Mouse (Mus musculus): ENCODE data around the gene Matn4. TPM values are rescaled to one million over a fixed set of nuclear protein-coding genes. Genes with fewer than 3 reads are reported as not detected.
"Not testable (repeated sequence)": the region's sequence is repeated elsewhere in the genome, so short reads cannot be mapped to it uniquely, and the experiment has no call there.

The Matn4 gene
- polyA plus RNA-seq, 1 experiment from 2014 or later: 0.13 TPM

DNA sequence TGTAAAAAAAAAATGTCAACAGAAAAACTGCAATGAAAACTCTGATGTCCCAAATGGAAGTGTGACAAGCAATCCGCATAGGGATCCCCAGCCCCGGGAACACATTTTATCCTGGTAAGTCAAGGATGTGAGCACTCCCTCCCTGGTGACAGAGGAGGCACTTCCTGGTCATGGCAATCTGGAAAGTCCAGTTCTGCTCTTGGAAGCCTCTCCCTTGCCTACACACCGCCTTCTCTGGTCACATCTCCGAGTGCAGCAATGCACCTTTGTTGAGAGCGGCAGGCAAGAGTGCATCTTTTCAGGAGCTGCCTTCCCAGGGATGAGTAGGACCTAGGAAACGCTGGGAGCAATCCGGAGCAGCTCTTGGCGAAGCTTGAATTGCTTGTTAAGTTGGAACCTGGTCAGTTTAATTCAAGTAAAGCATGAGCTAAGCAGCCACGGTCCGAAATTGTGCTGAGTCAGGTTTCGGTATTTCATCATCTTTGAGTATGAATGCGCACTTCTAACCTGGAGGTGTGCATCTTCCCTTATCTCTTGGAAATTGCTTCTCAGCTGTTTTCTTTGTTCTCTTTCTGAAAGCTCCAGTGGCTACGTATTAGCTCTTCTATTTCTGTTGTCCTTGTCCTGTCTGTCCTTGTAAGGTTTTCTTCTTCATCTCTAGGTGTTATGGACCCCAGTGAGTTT, 43.8 kb downstream of the Matn4 start:
- H3K4me2 ChIP-seq: no peak overlapping the region
- no peaks in the 10 kb centered on the region for H3K4me1 ChIP-seq (replicated peaks)
- ATAC-seq (ENCODE audit: low read depth) (no peak), DNase-seq (no peak)
- WGBS (ENCODE audit: insufficient replicate concordance): 22% methylated on average over 13 of the region's 13 CpGs
- H3K4me3 ChIP-seq (replicated peaks): no peak overlapping the region
- no peak overlapping the region for H3K27ac ChIP-seq
- no peaks in the 10 kb centered on the region for H3K36me3 ChIP-seq
- no peaks in the 10 kb centered on the region; the same call in 1 of the 2 replicates for H3K27me3 ChIP-seq
- H3K9me3 ChIP-seq (replicated peaks): no peaks in the 10 kb centered on the region
- H3K9ac ChIP-seq: no peak overlapping the region

DNA sequence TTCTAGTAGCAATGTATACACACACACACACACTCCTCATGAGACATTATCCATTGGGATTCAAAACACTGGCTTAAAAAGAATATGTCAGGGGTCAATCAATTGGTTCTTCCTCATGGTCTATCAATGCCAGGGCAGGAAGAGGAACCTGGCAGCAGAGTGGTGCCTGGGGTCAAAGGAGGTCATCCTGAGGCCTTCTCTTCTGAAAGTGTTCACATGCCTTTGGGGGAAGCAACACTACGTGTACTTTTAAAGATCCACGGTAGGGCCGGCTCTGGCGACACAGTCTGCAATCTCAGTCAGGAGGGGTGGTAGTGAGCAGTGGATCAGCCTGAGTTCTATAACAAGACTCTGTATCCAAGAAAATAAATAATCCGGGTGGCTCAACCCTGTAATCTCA, 45.3 kb downstream of the Matn4 start:
- no peaks in the 10 kb centered on the region for H3K9me3 ChIP-seq (replicated peaks)
- DNase-seq (no peak), ATAC-seq (ENCODE audit: low read depth) (no peak)
- no peaks in the 10 kb centered on the region; the same call in 1 of the 2 replicates for H3K27me3 ChIP-seq
- H3K4me3 ChIP-seq (replicated peaks): no peak overlapping the region
- 60% methylated on average over 5 of the region's 5 CpGs for WGBS (ENCODE audit: insufficient replicate concordance)
- no peaks in the 10 kb centered on the region for H3K36me3 ChIP-seq
- H3K4me2 ChIP-seq: no peak overlapping the region
- no peak overlapping the region for H3K27ac ChIP-seq
- no peak overlapping the region for H3K9ac ChIP-seq
- no peaks in the 10 kb centered on the region for H3K4me1 ChIP-seq (replicated peaks)

DNA sequence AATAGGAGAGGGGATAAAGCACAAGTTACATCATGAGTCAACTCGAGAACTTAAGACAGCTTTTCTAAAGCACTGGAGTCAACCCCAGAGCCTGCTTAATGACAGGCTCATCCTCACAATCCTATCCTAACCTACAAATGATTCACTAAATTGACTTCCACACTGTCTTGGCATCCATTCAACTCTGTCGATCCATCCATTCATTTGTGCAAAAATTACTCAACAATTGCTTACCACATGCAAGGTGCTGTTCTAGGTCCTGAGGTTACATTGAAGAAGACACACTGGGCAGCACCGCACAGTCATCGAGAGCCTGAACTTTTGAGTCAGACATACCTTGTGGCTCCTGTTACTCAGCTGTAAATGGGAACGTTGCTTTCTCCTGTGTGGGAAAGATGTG, 45.9 kb downstream of the Matn4 start:
- Histone ChIP-seq H3K9ac (no peak overlapping the region), H3K36me3 (no peaks in the 10 kb centered on the region), H3K4me1 (replicated peaks) (no peaks in the 10 kb centered on the region), H3K4me3 (replicated peaks) (no peak overlapping the region), H3K27ac (no peak overlapping the region), H3K9me3 (replicated peaks) (no peaks in the 10 kb centered on the region), H3K27me3 (no peaks in the 10 kb centered on the region; the same call in 1 of the 2 replicates), H3K4me2 (no peak overlapping the region)
- 63% methylated on average over 5 of the region's 5 CpGs for WGBS (ENCODE audit: insufficient replicate concordance)
- no peak for ATAC-seq (ENCODE audit: low read depth)
- DNase-seq: no peak

DNA sequence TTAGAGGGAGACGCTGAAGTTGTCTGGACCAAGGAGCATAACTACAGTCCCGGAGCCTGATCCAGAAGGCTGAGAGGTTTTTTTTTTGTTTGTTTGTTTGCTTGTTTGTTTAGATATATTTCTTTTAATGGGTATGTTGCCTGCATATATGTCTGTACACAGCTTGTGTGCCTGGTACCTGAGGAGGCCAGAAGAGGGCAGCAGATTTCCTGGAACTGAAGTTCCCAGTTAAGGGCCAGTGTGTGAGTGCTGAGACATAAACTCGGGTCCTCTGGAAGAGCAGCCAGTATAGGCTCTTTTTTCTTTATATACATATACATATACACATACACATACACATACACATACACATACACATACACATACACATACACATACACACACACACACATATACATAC, 46.6 kb downstream of the Matn4 start:
- Histone ChIP-seq H3K4me2 (no peak overlapping the region), H3K27ac (no peak overlapping the region), H3K9me3 (replicated peaks) (no peaks in the 10 kb centered on the region), H3K4me1 (replicated peaks) (no peaks in the 10 kb centered on the region), H3K27me3 (no peaks in the 10 kb centered on the region; the same call in 1 of the 2 replicates), H3K36me3 (no peaks in the 10 kb centered on the region), H3K4me3 (replicated peaks) (no peak overlapping the region), H3K9ac (no peak overlapping the region)
- WGBS (ENCODE audit: insufficient replicate concordance): 64% methylated on average over 3 of the region's 3 CpGs
- DNase-seq (no peak), ATAC-seq (ENCODE audit: low read depth) (no peak)

DNA sequence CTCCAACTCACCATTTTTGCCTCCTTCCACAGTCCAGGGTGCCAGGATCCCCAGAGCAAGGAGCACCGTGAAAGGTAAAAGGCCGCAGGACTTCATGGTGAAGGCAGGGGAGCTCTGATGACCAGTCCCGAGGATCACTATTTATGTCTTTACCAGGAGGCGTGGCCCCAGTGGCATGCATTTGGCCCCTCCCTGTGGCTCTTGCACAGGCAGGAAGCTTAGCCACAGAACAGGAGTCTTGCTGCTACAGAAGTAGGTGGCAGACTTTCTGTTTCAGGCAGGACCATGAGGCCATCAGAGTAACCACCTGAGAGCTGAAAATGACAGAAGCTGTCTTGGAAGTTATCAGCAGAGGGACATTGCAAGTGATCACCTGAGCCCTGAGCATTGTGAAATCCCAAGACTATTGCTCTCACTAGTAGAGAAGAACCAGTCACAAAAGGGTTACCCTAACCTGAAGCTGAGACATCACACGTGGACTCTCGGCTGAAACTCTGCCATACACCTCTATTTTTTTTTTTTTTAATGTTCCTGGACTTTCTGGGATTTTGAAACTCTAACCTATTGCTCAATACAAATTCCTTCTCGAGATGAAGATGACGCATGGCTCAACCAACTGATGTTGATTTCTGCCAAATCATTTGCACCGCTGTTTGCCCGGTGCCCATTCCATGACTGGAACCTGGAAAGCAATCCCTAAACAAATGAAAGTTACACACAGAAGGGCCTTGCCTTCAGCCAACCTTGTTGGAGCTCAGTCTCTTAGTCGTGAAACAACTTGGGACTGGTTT, 48.6 kb downstream of the Matn4 start:
- no peaks in the 10 kb centered on the region for H3K4me1 ChIP-seq (replicated peaks)
- H3K4me2 ChIP-seq: no peak overlapping the region
- WGBS (ENCODE audit: insufficient replicate concordance): 52% methylated on average over 11 of the region's 11 CpGs
- DNase-seq (no peak), ATAC-seq (ENCODE audit: low read depth) (no peak)
- no peaks in the 10 kb centered on the region for H3K9me3 ChIP-seq (replicated peaks)
- no peak overlapping the region for H3K27ac ChIP-seq
- no peaks in the 10 kb centered on the region; the same call in 1 of the 2 replicates for H3K27me3 ChIP-seq
- H3K4me3 ChIP-seq (replicated peaks): no peak overlapping the region
- H3K36me3 ChIP-seq: no peaks in the 10 kb centered on the region
- H3K9ac ChIP-seq: no peak overlapping the region

DNA sequence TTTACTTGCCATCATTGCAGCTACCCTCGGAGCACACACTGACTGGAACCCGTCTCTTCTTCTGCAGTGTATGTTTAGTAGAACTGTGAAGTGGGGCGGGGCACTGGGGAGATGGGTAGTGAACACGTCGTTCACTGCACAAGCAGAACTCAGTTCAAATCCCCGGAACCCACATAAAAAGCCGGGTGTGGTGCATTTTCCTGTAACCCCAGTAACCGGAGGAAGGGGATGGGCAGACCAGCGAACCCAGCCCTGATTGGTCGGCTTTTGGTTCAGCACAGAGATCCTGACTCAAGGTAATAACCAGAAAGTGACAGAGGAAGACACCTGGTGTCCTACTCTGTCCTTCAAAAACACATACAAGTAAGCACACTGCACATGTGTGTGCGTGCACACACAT, 51.6 kb downstream of the Matn4 start:
- no peak overlapping the region for H3K4me2 ChIP-seq
- H3K27ac ChIP-seq: no peak overlapping the region
- no peaks in the 10 kb centered on the region for H3K36me3 ChIP-seq
- H3K27me3 ChIP-seq: no peaks in the 10 kb centered on the region; the same call in 1 of the 2 replicates
- DNase-seq: no peak
- no peak overlapping the region for H3K9ac ChIP-seq
- no peaks in the 10 kb centered on the region for H3K4me1 ChIP-seq (replicated peaks)
- no peak overlapping the region for H3K4me3 ChIP-seq (replicated peaks)
- ATAC-seq (ENCODE audit: low read depth): no peak
- no peaks in the 10 kb centered on the region for H3K9me3 ChIP-seq (replicated peaks)
- WGBS (ENCODE audit: insufficient replicate concordance): 72% methylated on average over 11 of the region's 11 CpGs

DNA sequence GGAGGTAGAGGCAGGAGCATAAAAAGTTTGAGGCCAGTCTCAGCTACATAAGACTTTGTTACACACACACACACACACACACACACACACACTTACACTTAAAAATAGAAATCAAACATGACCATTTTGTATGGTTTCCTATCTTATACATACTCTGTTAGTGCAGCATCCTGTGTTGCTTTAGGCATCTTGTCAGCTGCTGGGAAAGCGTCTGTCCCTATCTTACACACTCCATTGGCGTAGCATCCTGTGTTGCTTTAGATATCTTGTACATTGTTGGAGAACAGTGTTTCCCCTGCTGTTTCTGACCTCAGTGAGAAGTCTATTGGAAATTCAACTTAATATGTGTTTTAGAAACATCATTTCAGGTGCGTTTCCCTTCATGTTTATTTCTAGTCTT, 52.3 kb downstream of the Matn4 start:
- H3K27ac ChIP-seq: no peak overlapping the region
- no peaks in the 10 kb centered on the region; the same call in 1 of the 2 replicates for H3K27me3 ChIP-seq
- H3K4me3 ChIP-seq (replicated peaks): no peak overlapping the region
- WGBS (ENCODE audit: insufficient replicate concordance): 61% methylated on average over 3 of the region's 3 CpGs
- H3K9ac ChIP-seq: no peak overlapping the region
- H3K4me2 ChIP-seq: no peak overlapping the region
- H3K9me3 ChIP-seq (replicated peaks): no peaks in the 10 kb centered on the region
- ATAC-seq (ENCODE audit: low read depth): no peak
- no peaks in the 10 kb centered on the region for H3K4me1 ChIP-seq (replicated peaks)
- no peak for DNase-seq
- no peaks in the 10 kb centered on the region for H3K36me3 ChIP-seq

DNA sequence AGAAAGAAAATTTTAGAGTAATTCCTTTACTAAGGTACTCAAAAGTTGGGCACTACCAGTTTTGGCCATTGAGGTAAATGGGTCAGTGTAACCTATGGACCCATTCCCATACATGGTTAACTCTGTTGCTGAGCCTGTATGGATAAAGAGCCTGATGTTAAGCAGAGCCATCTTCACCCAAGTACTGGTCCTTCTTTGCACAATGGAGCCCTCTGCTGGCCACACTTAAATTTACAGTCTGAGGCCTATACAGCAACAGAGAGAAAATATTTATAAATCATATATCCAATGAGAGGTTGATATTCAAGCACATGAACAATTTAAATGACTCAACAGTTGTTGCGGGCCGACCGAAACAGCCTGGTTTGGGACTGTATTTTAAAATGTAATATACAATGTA, 56.0 kb downstream of the Matn4 start:
- H3K27ac ChIP-seq: no peak overlapping the region
- no peaks in the 10 kb centered on the region for H3K36me3 ChIP-seq
- 76% methylated on average over 3 of the region's 3 CpGs for WGBS (ENCODE audit: insufficient replicate concordance)
- H3K9ac ChIP-seq: no peak overlapping the region
- no peak overlapping the region for H3K4me2 ChIP-seq
- DNase-seq (no peak), ATAC-seq (ENCODE audit: low read depth) (no peak)
- no peak overlapping the region for H3K4me3 ChIP-seq (replicated peaks)
- no peaks in the 10 kb centered on the region for H3K9me3 ChIP-seq (replicated peaks)
- no peaks in the 10 kb centered on the region for H3K4me1 ChIP-seq (replicated peaks)
- H3K27me3 ChIP-seq: no peaks in the 10 kb centered on the region

DNA sequence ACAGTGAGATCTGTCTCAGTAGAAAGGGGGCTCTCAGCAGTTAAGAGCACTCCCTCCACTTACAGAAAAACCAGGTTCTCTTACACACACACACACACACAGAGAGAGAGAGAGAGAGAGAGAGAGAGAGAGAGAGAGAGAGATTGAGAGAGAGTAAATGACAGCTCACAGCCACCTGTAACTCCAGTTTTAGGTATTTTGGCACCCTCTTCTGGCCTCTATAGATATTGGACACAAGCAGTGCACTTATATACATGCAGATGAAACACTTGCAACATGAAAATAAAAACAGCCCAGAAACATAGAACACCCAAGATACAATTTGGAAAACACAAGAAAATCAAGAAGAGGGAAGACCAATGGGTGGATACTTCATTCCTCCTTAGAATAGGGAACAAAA, 57.3 kb downstream of the Matn4 start:
- H3K9me3 ChIP-seq (replicated peaks); H3K4me1 ChIP-seq (replicated peaks); H3K4me3 ChIP-seq (replicated peaks); H3K27ac ChIP-seq; H3K36me3 ChIP-seq; H3K27me3 ChIP-seq; DNase-seq; ATAC-seq (ENCODE audit: low read depth); H3K9ac ChIP-seq; H3K4me2 ChIP-seq: not testable (repeated sequence)

DNA sequence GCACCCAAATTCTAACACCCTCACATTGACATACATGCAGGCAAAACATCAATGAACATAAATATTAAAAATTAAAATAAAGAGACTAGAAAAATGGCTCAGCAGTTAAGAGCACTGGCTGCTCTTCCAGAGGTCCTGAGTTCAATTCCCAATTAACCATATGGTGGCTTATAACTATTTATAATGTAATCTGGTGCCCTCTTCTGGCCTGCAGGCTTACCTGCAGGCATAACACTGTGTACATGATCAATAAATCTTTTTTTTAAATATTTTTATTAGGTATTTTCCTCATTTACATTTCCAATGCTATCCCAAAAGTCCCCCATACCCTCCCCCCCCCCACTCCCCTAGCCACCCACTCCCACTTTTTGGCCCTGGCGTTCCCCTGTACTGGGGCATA, 61.2 kb downstream of the Matn4 start:
- 94% methylated on average over 1 of the region's 1 CpGs for WGBS (ENCODE audit: insufficient replicate concordance)
- ATAC-seq (ENCODE audit: low read depth); H3K4me2 ChIP-seq; H3K9me3 ChIP-seq (replicated peaks); H3K27me3 ChIP-seq; H3K9ac ChIP-seq; H3K4me3 ChIP-seq (replicated peaks); DNase-seq; H3K36me3 ChIP-seq; H3K4me1 ChIP-seq (replicated peaks); H3K27ac ChIP-seq: not testable (repeated sequence)

Measured in liver, embryonic 13.5 days (tissue).